Mouse (Mus musculus): ENCODE data around the gene Gm49450. TPM values are rescaled to one million over a fixed set of nuclear protein-coding genes. Genes with fewer than 3 reads are reported as not detected.
A peak's percentile ranks its signal among the peaks of the same experiment; 100 is the strongest.
"Not testable (repeated sequence)": the region's sequence is repeated elsewhere in the genome, so short reads cannot be mapped to it uniquely, and the experiment has no call there.

Gm49450 gene
- polyA plus RNA-seq, 1 experiment from 2014 or later, result not detected

- DNase-seq (ENCODE audit: low read depth, low spot score), result no peak
- no peaks in the 10 kb centered on the region for H3K27me3 ChIP-seq
- POLR2A ChIA-PET, result interaction anchor here (0.7 to 1.3 kb wide), 4 partner anchors 23 to 48 kb away, joined by 3 to 9 read pairs (median 3); partner anchors contain the start of gene Tuba1b
- TF ChIP-seq CTCF (IDR thresholded peaks at IDR 0.05), result no peak
- ATAC-seq, result no peak
- CTCF ChIA-PET, result interaction anchor here (0.9 to 1.5 kb wide), 4 partner anchors 12 to 36 kb away, joined by 3 to 5 read pairs (median 4); no protein-coding TSS in a partner anchor
- in situ Hi-C loops (cut with MboI; ENCODE audit: low pct_unique_long_range_greater_than_20kb), result no loop called here
Observed at GRCm38 (mm10) chr15:98976763-98977758, 23.7 kb upstream of the Gm49450 start.

GRCm38 (mm10) chr15:98973015-98973614 lies 19.8 kb upstream of the Gm49450 start:
- in situ Hi-C loops (cut with MboI; ENCODE audit: low pct_unique_long_range_greater_than_20kb), result no loop called here
- no peak for DNase-seq (ENCODE audit: low read depth, low spot score)
- no peak for TF ChIP-seq CTCF (IDR thresholded peaks at IDR 0.05)
- CTCF ChIA-PET, result interaction anchor here (1.7 to 6.7 kb wide), 4 partner anchors 9 to 20 kb away, joined by 4 to 40 read pairs (median 16); partner anchors contain the start of genes Gm49450 and Tuba1a
- no peaks in the 10 kb centered on the region for H3K27me3 ChIP-seq
- ATAC-seq, result peak; percentile 61
- POLR2A ChIA-PET, result interaction anchor here (0.7 to 2.1 kb wide), 4 partner anchors 14 to 38 kb away, joined by 3 to 8 read pairs (median 3); partner anchors contain the start of genes Gm49450 and Tuba1a

GRCm38 (mm10) chr15:98971576-98972320 lies 18.4 kb upstream of the Gm49450 start:
- not testable (repeated sequence) for ATAC-seq

GRCm38 (mm10) chr15:98971111-98971510 lies 17.8 kb upstream of the Gm49450 start:
- no peak for TF ChIP-seq CTCF (IDR thresholded peaks at IDR 0.05)
- DNase-seq (ENCODE audit: low read depth, low spot score) (no peak), ATAC-seq (no peak)
- in situ Hi-C loops (cut with MboI; ENCODE audit: low pct_unique_long_range_greater_than_20kb), result no loop called here
- POLR2A ChIA-PET, result interaction anchor here (0.8 to 1.1 kb wide), 3 partner anchors 17 to 24 kb away, joined by 3 to 5 read pairs (median 4); partner anchors contain the start of genes Gm49450 and Tuba1a
- CTCF ChIA-PET, result interaction anchor here (0.9 to 6.7 kb wide), 6 partner anchors 10 to 148 kb away, joined by 3 to 40 read pairs (median 8); partner anchors contain the start of genes Gm49450 and Tuba1a
- no peaks in the 10 kb centered on the region for H3K27me3 ChIP-seq

More at GRCm38 (mm10) chr15:98971576-98972320, 18.4 kb upstream of the Gm49450 start:
- H3K27me3 ChIP-seq; in situ Hi-C loops (cut with MboI; ENCODE audit: low pct_unique_long_range_greater_than_20kb); DNase-seq (ENCODE audit: low read depth, low spot score): not testable (repeated sequence)
- POLR2A ChIA-PET, result interaction anchor here (0.9 to 2.1 kb wide), 2 partner anchors 17 to 24 kb away, joined by 5 to 8 read pairs; partner anchors contain the start of genes Gm49450 and Tuba1a
- CTCF ChIA-PET, result interaction anchor here (0.7 to 6.7 kb wide), 5 partner anchors 10 to 87 kb away, joined by 3 to 40 read pairs (median 11); partner anchors contain the start of genes Gm49450 and Tuba1a

GRCm38 (mm10) chr15:98969372-98970101 lies 16.2 kb upstream of the Gm49450 start:
- in situ Hi-C loops (cut with MboI; ENCODE audit: low pct_unique_long_range_greater_than_20kb), result no loop called here
- POLR2A ChIA-PET, result interaction anchor here (0.6 to 2.1 kb wide), 7 partner anchors 16 to 1171 kb away, joined by 3 to 9 read pairs (median 5); partner anchors contain the start of genes Gm49450, Tuba1a and Tuba1b
- CTCF ChIA-PET, result interaction anchor here (0.8 to 6.7 kb wide), 6 partner anchors 8 to 57 kb away, joined by 3 to 40 read pairs (median 8); partner anchors contain the start of genes Gm49450 and Tuba1a
- H3K27me3 ChIP-seq, result no peaks in the 10 kb centered on the region
- TF ChIP-seq CTCF (IDR thresholded peaks at IDR 0.05), result no peak
- no peak for DNase-seq (ENCODE audit: low read depth, low spot score)
- no peak for ATAC-seq

- ChIA-PET CTCF (interaction anchor here (0.8 to 6.7 kb wide), 5 partner anchors 15 to 57 kb away, joined by 3 to 40 read pairs (median 11); partner anchors contain the start of genes Gm49450 and Tuba1a), POLR2A (interaction anchor here (0.6 to 2.1 kb wide), 6 partner anchors 15 to 1171 kb away, joined by 3 to 9 read pairs (median 5); partner anchors contain the start of genes Gm49450, Tuba1a and Tuba1b)
- ATAC-seq, result no peak
- in situ Hi-C loops (cut with MboI; ENCODE audit: low pct_unique_long_range_greater_than_20kb), result no loop called here
- DNase-seq (ENCODE audit: low read depth, low spot score), result peak; percentile 65
- no peak for TF ChIP-seq CTCF (IDR thresholded peaks at IDR 0.05)
- H3K27me3 ChIP-seq, result no peaks in the 10 kb centered on the region
Observed at GRCm38 (mm10) chr15:98968701-98969371, 15.5 kb upstream of the Gm49450 start.

GRCm38 (mm10) chr15:98959531-98959930 lies 6.2 kb upstream of the Gm49450 start:
- no peaks in the 10 kb centered on the region for H3K27me3 ChIP-seq
- no peak for ATAC-seq
- no peak for TF ChIP-seq CTCF (IDR thresholded peaks at IDR 0.05)
- in situ Hi-C loops (cut with MboI; ENCODE audit: low pct_unique_long_range_greater_than_20kb), result no loop called here
- DNase-seq (ENCODE audit: low read depth, low spot score), result no peak
- POLR2A ChIA-PET, result interaction anchor here (1.0 kb wide), 1 partner anchor 33 kb away, joined by 3 read pairs; no protein-coding TSS in a partner anchor
- CTCF ChIA-PET, result no interaction called here

- ATAC-seq (no peak), DNase-seq (ENCODE audit: low read depth, low spot score) (no peak)
- H3K27me3 ChIP-seq, result no peaks in the 10 kb centered on the region
- no peak for TF ChIP-seq CTCF (IDR thresholded peaks at IDR 0.05)
- ChIA-PET POLR2A (interaction anchor here (1.0 kb wide), 1 partner anchor 34 kb away, joined by 3 read pairs; no protein-coding TSS in a partner anchor), CTCF (no interaction called here)
- in situ Hi-C loops (cut with MboI; ENCODE audit: low pct_unique_long_range_greater_than_20kb), result no loop called here
Observed at GRCm38 (mm10) chr15:98958901-98959420, 5.6 kb upstream of the Gm49450 start.
